ENCODE assay signal across 14 mouse cellular contexts in the genomic region with DNA sequence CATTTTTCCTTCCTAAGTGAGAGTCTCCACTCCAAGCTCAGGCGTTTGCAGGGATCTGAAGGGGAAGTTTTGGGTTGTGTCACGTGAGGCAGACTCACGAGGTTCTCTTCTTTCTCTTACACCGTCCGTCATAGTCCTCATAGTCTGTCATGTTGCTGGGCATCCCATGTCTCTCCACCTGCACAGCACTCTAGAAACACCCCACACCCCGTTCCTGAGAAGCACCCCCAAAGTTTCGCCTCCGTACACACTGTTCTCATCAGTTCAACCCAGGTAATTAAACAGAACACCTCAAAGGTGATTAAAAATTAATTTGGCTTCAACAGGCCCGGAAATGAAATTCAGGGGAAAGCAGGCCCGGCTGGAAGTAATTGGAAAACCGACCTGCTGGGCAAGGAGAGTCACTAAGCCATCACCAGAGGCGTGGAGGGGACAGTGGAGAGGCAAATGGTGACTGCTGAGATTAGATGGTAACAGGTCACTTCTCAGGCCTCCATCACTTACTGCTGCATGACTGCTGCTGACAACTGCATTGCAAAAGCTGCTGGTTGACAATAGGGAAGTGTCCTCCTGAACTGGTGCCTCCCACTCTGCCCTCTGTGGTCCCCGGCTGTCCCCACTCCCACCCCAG.
A peak's percentile ranks its signal among the peaks of the same experiment; 100 is the strongest.
DNase-seq lines count a peak whose midpoint lies in the region; ATAC-seq and TF ChIP-seq lines count a peak whose summit lies in the region.
"Had no signal": no experiment of that assay in that cellular context is flagged by ENCODE, and none has a peak within 500 bp of the region (broad histone marks: within the 10 kb centered on the region; RNA-seq: fewer than 3 reads in every experiment).

No protein-coding gene starts in this region.

- no peak for TF ChIP-seq CTCF in kidney, adult 2 months (conservative IDR thresholded peaks at IDR 0.05; ENCODE audit: insufficient read depth, insufficient read length, low read depth, low read length)

- H3K9me3 ChIP-seq in kidney, embryonic 15.5 days (replicated peaks): no peaks in the 10 kb centered on the region
- no peaks in the 10 kb centered on the region for H3K9me3 ChIP-seq in forebrain, embryonic 10.5 days
- H3K9me3 ChIP-seq: liver, embryonic 15.5 days; neural tube, embryonic 13.5 days had no signal

- no peak overlapping the region for H3K4me2 ChIP-seq in kidney, embryonic 15.5 days
- H3K4me2 ChIP-seq: liver, embryonic 15.5 days; neural tube, embryonic 13.5 days had no signal

- 0 out of 2 replicates have a peak, but pooled peaks have one; percentile 13 for ATAC-seq in kidney, embryonic 15.5 days (replicated peaks; ENCODE audit: low FRiP score)
- peak; percentile 53; the same call in 1 of the 2 replicates for ATAC-seq in monocyte, adult 5-6 weeks (replicated peaks; ENCODE audit: insufficient number of reproducible peaks, low FRiP score, low TSS enrichment, poor library complexity, severe bottlenecking)

- DNase-seq in kidney, adult 2 months: no peak
- peak; percentile 61 for DNase-seq in cerebellum, adult 8-10 months
- no peak for DNase-seq in forebrain, embryonic 10.5 days (ENCODE audit: extremely low spot score, low spot score)
- no peak for DNase-seq in left cerebral cortex, adult 8-10 months (ENCODE audit: low spot score in 2 of 2)
- no peak for DNase-seq in yolk sac, embryonic 10.5 days (ENCODE audit: low spot score)
- DNase-seq: heart, postnatal 14 days; layer of hippocampus, adult 9-11 months; right cerebral cortex, adult 18-20 months; thymus, postnatal 25 days had no signal

- H3K9ac ChIP-seq in kidney, embryonic 15.5 days: no peak overlapping the region
- H3K9ac ChIP-seq: liver, embryonic 15.5 days; neural tube, embryonic 13.5 days had no signal

- H3K4me1 ChIP-seq in kidney, embryonic 15.5 days: peaks cover 41% of the 10 kb centered on the region
- peaks cover 5% of the 10 kb centered on the region; the same call in 1 of the 2 replicates for H3K4me1 ChIP-seq in kidney, adult 2 months (ENCODE audit: control insufficient read depth, insufficient read depth, low read length)
- peaks cover 49% of the 10 kb centered on the region for H3K4me1 ChIP-seq in forebrain, embryonic 10.5 days

- H3K4me3 ChIP-seq in kidney, embryonic 15.5 days (replicated peaks): no peak overlapping the region
- no peak overlapping the region for H3K4me3 ChIP-seq in kidney, adult 2 months (ENCODE audit: insufficient read depth, low read depth, low read length)
- H3K4me3 ChIP-seq in forebrain, embryonic 10.5 days: no peak overlapping the region
- H3K4me3 ChIP-seq: liver, embryonic 15.5 days; neural tube, embryonic 13.5 days had no signal

- 64% methylated on average over 13 of the region's 13 CpGs for WGBS in kidney, embryonic 15.5 days
- 75% methylated on average over 13 of the region's 13 CpGs for WGBS in kidney, adult 2 months
- WGBS in forebrain, embryonic 10.5 days: 68% methylated on average over 13 of the region's 13 CpGs

- H3K27ac ChIP-seq in kidney, embryonic 15.5 days: no peak overlapping the region
- no peak overlapping the region for H3K27ac ChIP-seq in kidney, adult 2 months (ENCODE audit: insufficient read depth, low read depth, low read length)
- H3K27ac ChIP-seq in forebrain, embryonic 10.5 days: peak overlapping the region; percentile 35; the same call in 1 of the 2 replicates
- H3K27ac ChIP-seq: liver, embryonic 15.5 days; neural tube, embryonic 13.5 days had no signal

- H3K27me3 ChIP-seq in kidney, embryonic 15.5 days: 0 out of 2 replicates have a peak, but pooled peaks cover 4% of the 10 kb centered on the region
- H3K27me3 ChIP-seq in kidney, adult 2 months (replicated peaks; ENCODE audit: control insufficient read depth, insufficient read depth, low read length): no peaks in the 10 kb centered on the region
- peaks cover 5% of the 10 kb centered on the region for H3K27me3 ChIP-seq in forebrain, embryonic 10.5 days (ENCODE audit: poor library complexity, severe bottlenecking)
- H3K27me3 ChIP-seq: CH12.LX had no signal

- H3K36me3 ChIP-seq in kidney, embryonic 15.5 days: no peaks in the 10 kb centered on the region
- no peaks in the 10 kb centered on the region for H3K36me3 ChIP-seq in kidney, adult 2 months (ENCODE audit: control insufficient read depth, insufficient read depth, low read length)
- H3K36me3 ChIP-seq in forebrain, embryonic 10.5 days (replicated peaks): no peaks in the 10 kb centered on the region
- H3K36me3 ChIP-seq: liver, embryonic 15.5 days; neural tube, embryonic 13.5 days had no signal

- TF ChIP-seq POLR2A in kidney, adult 2 months (IDR thresholded peaks at IDR 0.05; ENCODE audit: low read depth, low read length): no peak
